Mouse (Mus musculus): ENCODE measurements around the gene Gpr22.

- TF ChIP-seq CTCF (IDR thresholded peaks at IDR 0.05; ENCODE audit: extremely low read depth, insufficient read depth, low read length), result no peak
- no peak for TF ChIP-seq POLR2A (IDR thresholded peaks at IDR 0.05; ENCODE audit: extremely low read depth, insufficient read depth, low read length)
Measured at GRCm38 (mm10) chr12:31734616-31735015, 20.9 kb upstream of the Gpr22 start.
